Mouse (Mus musculus) kidney, postnatal 0 days (tissue): ENCODE measurements around the gene Ctr9. TPM values are rescaled to one million over a fixed set of nuclear protein-coding genes. Genes with fewer than 3 reads are reported as not detected.

ENCODE experiments used
- ATAC-seq: fragments of 200-750 bp; cut with Nextera tagmentation; replicated peaks from 2 replicates; pipeline ENCODE4 v1.8.0; 2017; ENCODE audit warnings: low read depth, moderate number of reproducible peaks, moderate TSS enrichment, moderate library complexity; ENCODE audit not compliant: low FRiP score
- DNase-seq: peaks from one replicate; pipeline ENCODE4 v3.0.0-alpha.2; 2016; ENCODE audit warnings: low spot score
- H3K27ac ChIP-seq: fragments of 300-500 bp; sonication (generic); 2 replicates; pipeline ENCODE4 v1.5.1; 2014; ENCODE audit warnings: mild to moderate bottlenecking
- H3K27me3 ChIP-seq: fragments of 300-500 bp; sonication (generic); 2 replicates; pipeline ENCODE4 v1.6.1; 2014; ENCODE audit warnings: low read length, mixed read lengths; ENCODE audit not compliant: insufficient read depth
- H3K36me3 ChIP-seq: fragments of 300-500 bp; sonication (generic); 2 replicates; pipeline ENCODE4 v1.6.1; 2014; ENCODE audit warnings: low read length, mixed read lengths; ENCODE audit not compliant: insufficient read depth
- H3K4me1 ChIP-seq: fragments of 300-500 bp; sonication (generic); replicated peaks from 2 replicates; pipeline ENCODE4 v1.6.1; 2014; ENCODE audit warnings: antibody characterized with exemption, low read length, mixed read lengths; ENCODE audit not compliant: insufficient read depth
- H3K4me2 ChIP-seq: fragments of 300-500 bp; sonication (generic); 2 replicates; pipeline ENCODE4 v1.6.1; 2014; ENCODE audit warnings: mild to moderate bottlenecking, low read length, moderate library complexity, mixed read lengths
- H3K4me3 ChIP-seq: fragments of 300-500 bp; sonication (generic); replicated peaks from 2 replicates; pipeline ENCODE4 v1.5.1; 2014; ENCODE audit warnings: low read depth, low read length
- H3K9ac ChIP-seq: fragments of 300-500 bp; sonication (generic); 2 replicates; pipeline ENCODE4 v1.6.1; 2014; ENCODE audit warnings: low read depth, low read length
- H3K9me3 ChIP-seq: fragments of 300-500 bp; sonication (generic); replicated peaks from 2 replicates; pipeline ENCODE4 v1.6.1; 2016; ENCODE audit warnings: low read length, inconsistent platforms, mixed read lengths
- CTCF ChIP-seq: IDR thresholded peaks from 2 replicates; pipeline ENCODE4 v1.5.1; 2016; ENCODE audit warnings: antibody characterized with exemption, low read depth, mild to moderate bottlenecking, moderate library complexity
- WGBS: fragments of 180-500 bp; shearing (Covaris S2); extraction: QIAGEN DNeasy Blood & Tissue Kit; methylation state at CpG from one replicate; pipeline ENCODE4 v1.1.7; 2014; 5-methylcytosine and 5-hydroxymethylcytosine counted together
- polyA plus RNA-seq: library from polyadenylated mRNA; unstranded; fragments of >200 nt; fragmentation: Nextera tagmentation; extraction: Ambion mirVana; gene quantifications from 2 replicates; pipeline ENCODE4 v1.2.1, GENCODE M21; 2015

Ctr9 gene
- polyA plus RNA-seq, 1 experiment from 2014 or later: 50.5 TPM

DNA sequence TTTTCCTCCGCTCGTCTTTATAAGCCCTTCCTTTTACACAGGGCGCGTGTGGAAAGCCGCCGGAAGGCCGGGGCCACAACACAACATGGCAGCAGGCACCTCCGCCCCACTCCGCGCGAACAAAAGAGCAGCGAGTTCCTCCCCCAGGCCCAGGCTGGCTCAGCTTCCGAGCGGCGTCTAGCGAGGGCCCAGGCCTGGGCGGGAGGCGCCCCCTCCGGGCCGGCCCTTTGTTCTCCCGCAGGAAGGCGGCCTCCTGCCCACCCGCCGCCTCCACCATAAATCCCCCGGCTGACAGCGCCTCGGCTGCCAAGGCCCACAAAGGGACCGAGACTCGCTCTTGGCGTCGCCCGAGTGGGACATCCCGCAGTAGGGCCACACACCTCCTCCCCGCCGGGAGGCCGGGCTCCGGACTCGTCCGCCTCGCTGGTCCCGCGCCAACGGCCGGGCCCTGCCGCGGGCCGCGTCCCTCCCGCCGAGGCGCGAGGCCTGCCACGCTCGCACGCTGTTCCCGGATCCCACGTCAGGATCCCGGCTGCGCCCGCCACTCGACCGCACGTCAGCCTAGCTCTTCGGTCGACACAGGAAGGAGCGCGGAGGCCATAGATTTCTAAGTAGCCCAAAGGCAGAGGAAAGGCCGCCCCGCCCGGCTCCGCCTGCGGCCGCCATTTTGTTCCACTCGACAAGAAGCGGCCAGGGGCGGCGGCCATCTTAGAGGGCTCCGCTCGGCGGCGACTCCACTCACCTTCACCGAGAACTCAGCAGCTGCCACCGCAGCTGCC is 53.5 kb downstream of the Ctr9 start:
- Histone ChIP-seq H3K27me3 (no peaks in the 10 kb centered on the region), H3K27ac (peak overlapping the region; percentile 100), H3K36me3 (peaks cover 32% of the 10 kb centered on the region; the same call in 1 of the 2 replicates), H3K4me1 (no peaks in the 10 kb centered on the region), H3K9me3 (no peaks in the 10 kb centered on the region), H3K4me3 (peak overlapping the region; percentile 90), H3K9ac (peak overlapping the region; percentile 96), H3K4me2 (peak overlapping the region; percentile 66)
- TF ChIP-seq CTCF: 0 out of 2 replicates have a peak, but pooled peaks have one; percentile 15
- ATAC-seq: peak; percentile 70
- peak; percentile 91 for DNase-seq
- WGBS: under 1% methylated on average over 83 of the region's 83 CpGs

DNA sequence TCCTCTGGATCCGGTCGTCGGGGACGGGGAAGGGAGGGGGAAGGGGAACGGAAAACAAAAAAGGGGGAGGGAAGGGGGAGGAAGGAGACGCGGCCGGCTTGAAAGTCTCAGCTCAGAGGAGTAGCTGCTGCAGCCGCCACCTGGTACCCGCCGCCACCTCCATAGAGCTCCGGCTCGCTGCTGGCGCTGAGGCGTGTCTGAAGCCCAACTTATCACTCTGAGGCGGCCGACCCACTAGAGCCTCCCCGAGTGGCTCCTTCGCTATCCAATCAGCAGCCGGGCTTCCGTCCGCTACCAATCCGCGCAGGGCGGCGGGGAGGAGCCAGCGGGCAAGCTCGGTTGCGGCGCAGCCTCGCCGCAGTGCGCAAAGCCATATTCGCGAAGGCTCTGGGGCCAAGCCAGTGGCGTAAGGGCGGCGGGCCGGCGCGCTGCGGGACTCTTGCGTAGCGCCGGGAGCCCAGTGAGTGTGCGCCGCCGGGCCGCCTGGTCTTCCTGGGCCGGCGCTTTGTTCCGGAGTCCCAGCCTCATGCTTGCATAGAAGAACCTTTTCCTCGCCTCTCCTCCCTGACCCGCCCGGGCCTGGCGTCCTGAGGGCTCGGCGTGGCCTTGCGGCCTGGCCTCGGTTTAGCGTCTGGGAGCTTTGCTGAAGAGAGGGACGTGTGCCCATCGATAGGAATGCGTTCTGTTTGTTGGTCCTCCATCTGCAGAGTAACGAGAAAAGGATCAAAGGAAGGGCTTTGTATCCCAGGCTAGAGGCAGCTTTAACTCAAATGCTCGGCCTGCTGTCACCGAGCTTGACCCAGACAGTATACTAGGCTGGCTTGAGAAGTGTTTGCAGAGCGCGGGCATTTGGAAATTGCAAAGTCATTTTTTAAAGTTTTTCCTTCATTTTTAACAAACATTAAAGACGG is 54.3 kb downstream of the Ctr9 start, which contains the start of gene Eif4g2:
Gene Eif4g2 (minus strand): TSS at position 209 of the 911 bp plus-strand sequence.
- H3K27me3 ChIP-seq: no peaks in the 10 kb centered on the region

DNA sequence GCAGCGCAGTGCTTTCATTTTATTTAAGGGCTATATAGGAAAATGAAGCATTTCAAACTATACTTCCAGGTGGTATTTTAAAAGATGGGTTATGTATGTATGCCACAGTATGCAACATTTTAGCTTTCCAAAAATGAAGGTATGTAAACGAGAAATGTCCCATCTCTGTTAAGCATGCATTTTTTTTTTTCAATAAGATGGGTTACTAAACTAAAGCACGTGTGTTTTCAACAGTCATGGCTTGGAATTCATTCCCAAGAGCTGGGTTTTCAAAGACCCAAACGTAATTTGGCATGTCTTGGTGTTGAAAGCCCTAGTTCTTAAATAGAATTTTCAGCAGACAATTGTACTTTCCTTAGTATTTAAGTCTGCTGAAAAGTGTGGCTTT is 55.0 kb downstream of the Ctr9 start:
- DNase-seq (no peak), ATAC-seq (no peak)
- peak overlapping the region; percentile 90 for H3K4me3 ChIP-seq
- peak overlapping the region; percentile 73 for H3K4me2 ChIP-seq
- no peak for TF ChIP-seq CTCF
- peaks cover 21% of the 10 kb centered on the region; the same call in 1 of the 2 replicates for H3K36me3 ChIP-seq
- no peaks in the 10 kb centered on the region for H3K27me3 ChIP-seq
- H3K27ac ChIP-seq: peak overlapping the region; percentile 100
- peak overlapping the region; percentile 96 for H3K9ac ChIP-seq
- whole genome bisulfite sequencing: 7% methylated on average over 4 of the region's 4 CpGs
- no peaks in the 10 kb centered on the region for H3K4me1 ChIP-seq
- no peaks in the 10 kb centered on the region for H3K9me3 ChIP-seq

More for the DNA sequence above, 54.3 kb downstream of the Ctr9 start, which contains the start of gene Eif4g2:
- Histone ChIP-seq H3K4me1 (no peaks in the 10 kb centered on the region), H3K9ac (peak within 1 kb of the TSS; percentile 96), H3K27ac (peak within 1 kb of the TSS; percentile 100), H3K9me3 (no peaks in the 10 kb centered on the region), H3K4me2 (peak within 1 kb of the TSS; percentile 73), H3K36me3 (peaks cover 24% of the 10 kb centered on the region; the same call in 1 of the 2 replicates), H3K4me3 (peak within 1 kb of the TSS; percentile 90)
- ATAC-seq: peak; percentile 98
- TF ChIP-seq CTCF: no peak
- WGBS: under 1% methylated on average over 70 of the region's 70 CpGs
- DNase-seq: peak; percentile 99

GRCm38 (mm10) chr7:111084443-111084842 is 55.7 kb downstream of the Ctr9 start:
- no peaks in the 10 kb centered on the region for H3K4me1 ChIP-seq
- DNase-seq: no peak
- 54% methylated on average over 2 of the region's 2 CpGs for WGBS

GRCm38 (mm10) chr7:111085153-111085552 is 56.4 kb downstream of the Ctr9 start:
- no peak for ATAC-seq
- H3K9ac ChIP-seq: no peak overlapping the region
- H3K4me3 ChIP-seq: no peak overlapping the region
- TF ChIP-seq CTCF: no peak
- no peak overlapping the region for H3K4me2 ChIP-seq
- H3K36me3 ChIP-seq: peaks cover 10% of the 10 kb centered on the region; the same call in 1 of the 2 replicates
- no peak overlapping the region for H3K27ac ChIP-seq
- H3K27me3 ChIP-seq: no peaks in the 10 kb centered on the region
- no peaks in the 10 kb centered on the region; the same call in 1 of the 2 replicates for H3K9me3 ChIP-seq
- no peak for DNase-seq
- no peaks in the 10 kb centered on the region for H3K4me1 ChIP-seq

More at GRCm38 (mm10) chr7:111084443-111084842, 55.7 kb downstream of the Ctr9 start:
- no peak for TF ChIP-seq CTCF
- no peaks in the 10 kb centered on the region for H3K27me3 ChIP-seq
- H3K9ac ChIP-seq: no peak overlapping the region
- no peak overlapping the region for H3K4me2 ChIP-seq
- peaks cover 17% of the 10 kb centered on the region; the same call in 1 of the 2 replicates for H3K36me3 ChIP-seq
- no peaks in the 10 kb centered on the region; the same call in 1 of the 2 replicates for H3K9me3 ChIP-seq
- H3K27ac ChIP-seq: no peak overlapping the region
- no peak for ATAC-seq
- no peak overlapping the region for H3K4me3 ChIP-seq

DNA sequence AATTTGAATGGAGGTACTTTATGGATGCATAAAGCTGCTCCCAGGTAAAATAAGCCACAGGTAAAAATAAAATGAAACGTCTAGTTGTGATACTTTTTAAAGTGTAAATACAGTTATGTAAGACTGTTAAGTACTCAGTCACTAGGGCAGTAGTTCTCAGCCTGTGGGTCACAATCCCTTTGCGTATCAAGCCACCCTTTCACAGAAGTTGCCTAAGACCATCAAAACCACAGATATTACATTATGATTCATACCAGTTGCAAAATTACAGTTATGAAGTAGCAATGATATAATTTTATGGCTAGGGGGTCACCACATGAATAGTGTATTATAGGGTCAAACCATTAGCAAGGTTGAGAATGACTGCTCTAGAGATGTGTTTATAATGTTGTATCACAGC is 66.4 kb downstream of the Ctr9 start:
- no peaks in the 10 kb centered on the region for H3K36me3 ChIP-seq
- no peak overlapping the region for H3K4me3 ChIP-seq
- TF ChIP-seq CTCF: no peak
- ATAC-seq (no peak), DNase-seq (no peak)
- no peak overlapping the region for H3K4me2 ChIP-seq
- H3K4me1 ChIP-seq: no peaks in the 10 kb centered on the region
- no peak overlapping the region for H3K9ac ChIP-seq
- WGBS: 88% methylated on average over 2 of the region's 2 CpGs
- no peak overlapping the region for H3K27ac ChIP-seq
- no peaks in the 10 kb centered on the region for H3K27me3 ChIP-seq
- no peaks in the 10 kb centered on the region for H3K9me3 ChIP-seq
